Mouse (Mus musculus): Measurements from ENCODE around the gene Gm21994. TPM values are rescaled to one million over a fixed set of nuclear protein-coding genes. Genes with fewer than 3 reads are reported as not detected.
"Not testable (repeated sequence)": the region's sequence is repeated elsewhere in the genome, so short reads cannot be mapped to it uniquely, and the experiment has no call there.

Gene Gm21994
- 3.4 and 3.8 TPM in 2 replicates for polyA plus RNA-seq (2014; fragmentation: Nextera tagmentation; extraction: Ambion mirVana)

GRCm38 (mm10) chr2:150255491-150255890 lies at the start of gene Gm21994:
Gene Gm21994 (minus strand): TSS chr2:150255591.
- H3K27ac ChIP-seq (replicated peaks; ENCODE audit: low read depth, low read length); H3K4me2 ChIP-seq (ENCODE audit: low read depth, low read length); H3K9me3 ChIP-seq (replicated peaks; ENCODE audit: control insufficient read depth, low read length); H3K36me3 ChIP-seq (replicated peaks; ENCODE audit: control insufficient read depth, insufficient read depth, low read depth, low read length); H3K4me1 ChIP-seq (ENCODE audit: control insufficient read depth, insufficient read depth, low read length); H3K27me3 ChIP-seq (ENCODE audit: control insufficient read depth, insufficient read depth, low read length); H3K4me3 ChIP-seq (ENCODE audit: low read depth, low read length); DNase-seq (ENCODE audit: low spot score); ATAC-seq (replicated peaks; ENCODE audit: insufficient number of reproducible peaks, low FRiP score, low TSS enrichment, low read depth); H3K9ac ChIP-seq (replicated peaks; ENCODE audit: low read length): not testable (repeated sequence)
- 63% methylated on average over 2 of the region's 2 CpGs for WGBS

DNA sequence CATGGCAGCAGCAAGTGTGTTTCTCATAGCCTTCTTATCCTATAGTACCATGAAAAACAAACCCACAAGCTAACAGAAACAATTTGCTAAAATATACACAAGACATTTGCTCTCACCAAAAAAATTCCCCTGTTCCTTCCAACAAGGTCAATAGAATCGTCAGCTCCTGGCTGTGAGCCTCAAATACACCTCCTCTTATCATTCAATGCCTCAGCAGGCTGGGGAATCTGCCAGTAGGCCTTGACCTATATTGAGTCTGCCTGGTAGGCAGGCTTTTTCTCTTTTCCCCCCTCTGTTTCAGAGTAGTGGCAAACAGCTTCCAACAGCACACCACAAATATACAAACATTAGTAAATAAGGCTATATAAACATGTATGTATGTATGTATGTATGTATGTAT lies 43.7 kb upstream of the Gm21994 start:
- Histone ChIP-seq H3K4me3 (ENCODE audit: low read depth, low read length) (no peak overlapping the region), H3K4me2 (ENCODE audit: low read depth, low read length) (no peak overlapping the region), H3K27me3 (ENCODE audit: control insufficient read depth, insufficient read depth, low read length) (no peaks in the 10 kb centered on the region), H3K27ac (replicated peaks; ENCODE audit: low read depth, low read length) (no peak overlapping the region), H3K36me3 (replicated peaks; ENCODE audit: control insufficient read depth, insufficient read depth, low read depth, low read length) (no peaks in the 10 kb centered on the region), H3K9me3 (replicated peaks; ENCODE audit: control insufficient read depth, low read length) (no peaks in the 10 kb centered on the region), H3K4me1 (ENCODE audit: control insufficient read depth, insufficient read depth, low read length) (no peaks in the 10 kb centered on the region), H3K9ac (replicated peaks; ENCODE audit: low read length) (no peak overlapping the region)
- DNase-seq (ENCODE audit: low spot score) (no peak), ATAC-seq (replicated peaks; ENCODE audit: insufficient number of reproducible peaks, low FRiP score, low TSS enrichment, low read depth) (no peak)
- WGBS = 50% methylated on average over 1 of the region's 1 CpGs

GRCm38 (mm10) chr2:150293669-150294068 lies 38.3 kb upstream of the Gm21994 start:
- H3K9me3 ChIP-seq (replicated peaks; ENCODE audit: control insufficient read depth, low read length) = no peaks in the 10 kb centered on the region
- no peak overlapping the region for H3K4me2 ChIP-seq (ENCODE audit: low read depth, low read length)
- H3K36me3 ChIP-seq (replicated peaks; ENCODE audit: control insufficient read depth, insufficient read depth, low read depth, low read length) = no peaks in the 10 kb centered on the region
- H3K27ac ChIP-seq (replicated peaks; ENCODE audit: low read depth, low read length) = no peak overlapping the region
- H3K4me3 ChIP-seq (ENCODE audit: low read depth, low read length) = no peak overlapping the region
- H3K27me3 ChIP-seq (ENCODE audit: control insufficient read depth, insufficient read depth, low read length) = no peaks in the 10 kb centered on the region
- no peaks in the 10 kb centered on the region for H3K4me1 ChIP-seq (ENCODE audit: control insufficient read depth, insufficient read depth, low read length)
- DNase-seq (ENCODE audit: low spot score) (no peak), ATAC-seq (replicated peaks; ENCODE audit: insufficient number of reproducible peaks, low FRiP score, low TSS enrichment, low read depth) (no peak)
- 83% methylated on average over 6 of the region's 6 CpGs for WGBS
- H3K9ac ChIP-seq (replicated peaks; ENCODE audit: low read length) = no peak overlapping the region

GRCm38 (mm10) chr2:150257291-150257690 lies 1.9 kb upstream of the Gm21994 start, which contains the start of gene Gm14124:
Gene Gm14124 (plus strand): TSS chr2:150257517.
- not testable (repeated sequence) for DNase-seq (ENCODE audit: low spot score); H3K27ac ChIP-seq (replicated peaks; ENCODE audit: low read depth, low read length)
- 81% methylated on average over 3 of the region's 4 CpGs for WGBS

DNA sequence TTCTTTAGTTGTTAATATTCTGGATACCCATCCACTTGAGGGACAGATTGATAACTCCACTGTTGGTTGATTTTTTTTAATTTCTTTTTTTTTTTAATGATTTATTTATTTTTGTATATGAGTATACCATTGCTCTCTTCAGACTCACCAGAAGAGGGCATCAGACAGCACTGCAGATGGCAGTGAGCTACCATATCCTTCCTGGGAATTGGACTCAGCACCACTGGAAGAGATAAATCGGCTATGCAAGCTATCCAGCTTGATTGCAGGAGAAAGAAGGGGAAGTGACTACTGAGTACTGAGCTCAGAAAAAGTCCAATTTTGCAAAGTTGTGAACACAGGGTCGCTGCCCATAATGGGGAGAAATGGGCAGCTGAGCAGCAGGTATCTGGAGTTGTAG lies 1.5 kb upstream of the Gm21994 start:
- H3K36me3 ChIP-seq (replicated peaks; ENCODE audit: control insufficient read depth, insufficient read depth, low read depth, low read length); ATAC-seq (replicated peaks; ENCODE audit: insufficient number of reproducible peaks, low FRiP score, low TSS enrichment, low read depth): not testable (repeated sequence)

More at GRCm38 (mm10) chr2:150257291-150257690, 1.9 kb upstream of the Gm21994 start, which contains the start of gene Gm14124:
- not testable (repeated sequence) for H3K9me3 ChIP-seq (replicated peaks; ENCODE audit: control insufficient read depth, low read length); H3K27me3 ChIP-seq (ENCODE audit: control insufficient read depth, insufficient read depth, low read length); ATAC-seq (replicated peaks; ENCODE audit: insufficient number of reproducible peaks, low FRiP score, low TSS enrichment, low read depth); H3K4me2 ChIP-seq (ENCODE audit: low read depth, low read length); H3K4me1 ChIP-seq (ENCODE audit: control insufficient read depth, insufficient read depth, low read length); H3K36me3 ChIP-seq (replicated peaks; ENCODE audit: control insufficient read depth, insufficient read depth, low read depth, low read length); H3K9ac ChIP-seq (replicated peaks; ENCODE audit: low read length); H3K4me3 ChIP-seq (ENCODE audit: low read depth, low read length)

DNA sequence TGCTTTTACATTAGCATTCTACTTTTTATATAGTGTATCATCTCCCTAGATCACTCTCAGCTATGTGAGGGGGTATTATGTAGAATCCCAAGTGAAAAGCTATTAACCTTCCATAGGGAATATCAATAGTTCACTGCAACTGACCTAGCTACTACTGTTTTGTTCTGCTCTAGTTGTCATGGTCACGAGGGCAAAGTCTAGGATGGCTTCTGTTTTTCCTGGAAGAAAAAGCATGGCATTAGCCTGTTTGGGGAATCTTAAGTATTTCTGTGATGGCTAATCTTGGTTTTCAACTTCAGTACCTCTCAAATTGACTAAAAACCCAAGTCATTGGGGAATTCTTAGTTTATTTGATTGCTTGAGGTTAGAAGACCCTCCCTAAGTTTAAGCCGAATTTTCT lies 12.2 kb downstream of the Gm21994 start:
- DNase-seq (ENCODE audit: low spot score) (no peak), ATAC-seq (replicated peaks; ENCODE audit: insufficient number of reproducible peaks, low FRiP score, low TSS enrichment, low read depth) (no peak)
- Histone ChIP-seq H3K9ac (replicated peaks; ENCODE audit: low read length) (no peak overlapping the region), H3K4me1 (ENCODE audit: control insufficient read depth, insufficient read depth, low read length) (no peaks in the 10 kb centered on the region), H3K27me3 (ENCODE audit: control insufficient read depth, insufficient read depth, low read length) (no peaks in the 10 kb centered on the region), H3K36me3 (replicated peaks; ENCODE audit: control insufficient read depth, insufficient read depth, low read depth, low read length) (no peaks in the 10 kb centered on the region; the same call in 1 of the 2 replicates), H3K4me3 (ENCODE audit: low read depth, low read length) (no peak overlapping the region), H3K27ac (replicated peaks; ENCODE audit: low read depth, low read length) (no peak overlapping the region), H3K4me2 (ENCODE audit: low read depth, low read length) (no peak overlapping the region), H3K9me3 (replicated peaks; ENCODE audit: control insufficient read depth, low read length) (no peaks in the 10 kb centered on the region; the same call in 1 of the 2 replicates)
- WGBS = 87% methylated on average over 2 of the region's 2 CpGs

More for the DNA sequence above, 1.5 kb upstream of the Gm21994 start:
- H3K4me3 ChIP-seq (ENCODE audit: low read depth, low read length); H3K9ac ChIP-seq (replicated peaks; ENCODE audit: low read length); DNase-seq (ENCODE audit: low spot score); H3K27ac ChIP-seq (replicated peaks; ENCODE audit: low read depth, low read length); H3K4me2 ChIP-seq (ENCODE audit: low read depth, low read length); H3K4me1 ChIP-seq (ENCODE audit: control insufficient read depth, insufficient read depth, low read length); H3K27me3 ChIP-seq (ENCODE audit: control insufficient read depth, insufficient read depth, low read length); H3K9me3 ChIP-seq (replicated peaks; ENCODE audit: control insufficient read depth, low read length): not testable (repeated sequence)
- WGBS = 74% methylated on average over 2 of the region's 2 CpGs

DNA sequence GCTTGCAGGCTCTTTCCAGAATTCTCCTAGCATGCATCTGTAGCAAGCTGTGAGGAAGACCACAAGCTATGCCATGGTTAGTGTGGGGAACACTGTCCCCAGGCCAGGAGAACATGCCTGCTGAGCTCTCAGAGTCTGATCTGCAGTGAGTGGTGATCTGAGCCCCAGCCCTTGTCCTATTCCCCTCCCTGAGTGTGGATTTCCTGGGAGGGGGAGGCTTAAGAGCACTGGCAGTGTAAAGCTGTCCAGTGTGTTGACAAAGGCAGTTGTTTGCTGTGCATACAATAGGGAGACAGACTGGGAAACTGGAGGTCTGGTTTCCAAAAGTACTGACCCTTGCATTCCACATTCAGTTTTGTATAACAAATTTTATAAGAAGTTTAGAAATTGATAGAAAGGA lies 32.1 kb downstream of the Gm21994 start:
- not testable (repeated sequence) for H3K4me2 ChIP-seq (ENCODE audit: low read depth, low read length); H3K9ac ChIP-seq (replicated peaks; ENCODE audit: low read length); ATAC-seq (replicated peaks; ENCODE audit: insufficient number of reproducible peaks, low FRiP score, low TSS enrichment, low read depth); H3K27me3 ChIP-seq (ENCODE audit: control insufficient read depth, insufficient read depth, low read length); H3K9me3 ChIP-seq (replicated peaks; ENCODE audit: control insufficient read depth, low read length); H3K27ac ChIP-seq (replicated peaks; ENCODE audit: low read depth, low read length); DNase-seq (ENCODE audit: low spot score); H3K4me1 ChIP-seq (ENCODE audit: control insufficient read depth, insufficient read depth, low read length); H3K4me3 ChIP-seq (ENCODE audit: low read depth, low read length); H3K36me3 ChIP-seq (replicated peaks; ENCODE audit: control insufficient read depth, insufficient read depth, low read depth, low read length)

DNA sequence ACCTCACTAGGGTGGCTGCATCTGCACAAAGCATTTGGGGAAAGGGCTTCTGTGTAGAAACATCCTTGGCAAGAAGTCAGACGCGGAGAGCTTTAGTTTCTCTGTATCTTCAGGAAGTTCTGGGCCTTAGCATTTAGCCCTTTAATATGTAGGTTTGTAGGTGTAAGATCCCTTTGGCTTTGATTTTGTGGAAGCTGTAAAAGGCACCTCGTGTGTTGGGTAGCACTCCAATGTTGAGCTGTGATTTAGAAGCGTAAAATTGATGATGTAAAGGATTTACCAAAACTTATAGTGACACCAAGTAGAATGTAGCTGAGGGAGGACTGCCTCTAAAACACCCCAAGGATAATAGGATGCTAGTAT lies 37.0 kb downstream of the Gm21994 start:
- 18% methylated on average over 4 of the region's 4 CpGs for WGBS
- ATAC-seq (replicated peaks; ENCODE audit: insufficient number of reproducible peaks, low FRiP score, low TSS enrichment, low read depth); H3K27ac ChIP-seq (replicated peaks; ENCODE audit: low read depth, low read length); H3K9me3 ChIP-seq (replicated peaks; ENCODE audit: control insufficient read depth, low read length); H3K36me3 ChIP-seq (replicated peaks; ENCODE audit: control insufficient read depth, insufficient read depth, low read depth, low read length); H3K27me3 ChIP-seq (ENCODE audit: control insufficient read depth, insufficient read depth, low read length); H3K4me1 ChIP-seq (ENCODE audit: control insufficient read depth, insufficient read depth, low read length): not testable (repeated sequence)
- H3K4me2 ChIP-seq (ENCODE audit: low read depth, low read length) = peak overlapping the region; percentile 21; the same call in 1 of the 2 replicates
- peak overlapping the region; percentile 37 for H3K4me3 ChIP-seq (ENCODE audit: low read depth, low read length)
- DNase-seq (ENCODE audit: low spot score) = peak; percentile 3
- H3K9ac ChIP-seq (replicated peaks; ENCODE audit: low read length) = peak overlapping the region; percentile 55

Data from embryonic facial prominence, embryonic 11.5 days (tissue).